Mouse (Mus musculus) ovary, postnatal 36 days (tissue): ENCODE measurements around the gene Nmnat1.
"Not testable (repeated sequence)": the region's sequence is repeated elsewhere in the genome, so short reads cannot be mapped to it uniquely, and the experiment has no call there.

Experiments
- DNase-seq: peaks from one replicate; pipeline ENCODE4 v3.0.0; 2022; ENCODE audit warnings: low spot score, mixed read lengths

The Nmnat1 gene

GRCm38 (mm10) chr4:149489415-149490240 is 4.6 kb upstream of the Nmnat1 start:
- no peak for DNase-seq

GRCm38 (mm10) chr4:149487729-149488128 is 2.7 kb upstream of the Nmnat1 start:
- no peak for DNase-seq

DNA sequence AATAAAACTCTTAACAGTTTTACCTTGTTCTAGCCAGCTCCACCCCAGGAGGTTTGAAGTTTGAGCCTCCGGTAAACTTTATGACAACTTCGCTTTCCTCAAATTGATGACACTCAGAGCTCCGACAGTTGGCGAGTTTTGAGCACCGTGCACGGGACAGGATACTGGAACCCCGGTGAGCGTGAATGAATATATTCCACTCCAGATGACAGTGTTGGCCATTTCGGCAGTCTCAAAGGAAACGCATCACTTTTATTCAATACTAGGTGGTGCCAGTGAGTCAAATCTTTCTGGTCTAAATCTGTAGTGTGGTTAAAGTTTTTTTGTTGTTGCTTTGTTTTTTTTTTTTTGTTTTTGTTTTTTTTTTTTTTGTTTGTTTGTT is 814 bp upstream of the Nmnat1 start:
- DNase-seq, result no peak

- DNase-seq, result no peak
These were observed 436 bp downstream of the Nmnat1 start for GRCm38 (mm10) chr4:149484566-149484965.

DNA sequence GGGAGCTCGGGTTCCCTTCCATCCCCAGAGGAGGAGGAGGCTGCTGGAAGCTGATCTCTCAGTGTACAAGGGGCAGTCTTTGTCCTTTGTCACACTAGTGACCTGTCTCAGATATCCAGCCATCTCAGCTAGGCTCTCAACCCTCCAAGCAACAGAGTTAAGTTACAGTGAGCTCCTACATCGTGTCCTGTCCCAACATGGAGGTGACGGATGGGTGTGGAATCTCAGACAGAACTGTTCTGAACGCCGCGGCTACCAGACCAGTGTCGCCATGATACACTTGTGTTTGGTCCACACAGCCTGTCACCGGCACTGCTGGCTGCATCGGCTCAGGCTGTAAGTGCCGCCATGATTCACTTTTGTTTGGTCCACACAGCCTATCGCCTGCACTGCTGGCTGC is 7.9 kb downstream of the Nmnat1 start, which contains the start of gene Tmem274:
Gene Tmem274 (plus strand): TSS at position 301 of the 400 bp plus-strand sequence.
- no peak for DNase-seq

- DNase-seq, result no peak
These were observed 9.9 kb downstream of the Nmnat1 start for GRCm38 (mm10) chr4:149475096-149475495.

- no peak for DNase-seq
These were observed 15.4 kb downstream of the Nmnat1 start for GRCm38 (mm10) chr4:149469557-149469956.

DNA sequence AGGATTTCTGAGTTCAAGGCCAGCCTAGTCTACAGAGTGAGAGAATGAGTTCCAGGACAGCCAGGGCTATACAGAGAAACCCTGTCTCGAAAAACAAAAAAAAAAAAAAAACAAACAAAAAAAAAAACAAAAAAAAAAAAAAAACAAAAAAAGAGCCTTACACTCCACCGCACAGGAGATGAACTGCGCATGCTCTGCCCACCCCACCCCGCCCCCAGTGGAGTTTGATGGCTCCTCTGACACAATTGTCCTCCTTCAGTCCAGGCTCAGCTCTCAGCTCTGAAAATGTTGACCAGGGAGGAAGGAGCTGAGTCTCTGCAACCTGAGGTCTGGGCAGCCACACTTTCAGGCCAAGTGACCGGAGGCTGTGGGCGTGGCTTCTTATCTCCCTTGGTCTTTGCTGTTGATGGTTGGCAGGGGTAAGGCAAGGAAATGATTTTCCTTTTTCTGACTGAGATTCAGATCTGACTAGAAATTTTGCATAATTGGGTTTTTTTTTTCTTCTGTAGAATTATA is 21.5 kb downstream of the Nmnat1 start:
- DNase-seq, result no peak

DNA sequence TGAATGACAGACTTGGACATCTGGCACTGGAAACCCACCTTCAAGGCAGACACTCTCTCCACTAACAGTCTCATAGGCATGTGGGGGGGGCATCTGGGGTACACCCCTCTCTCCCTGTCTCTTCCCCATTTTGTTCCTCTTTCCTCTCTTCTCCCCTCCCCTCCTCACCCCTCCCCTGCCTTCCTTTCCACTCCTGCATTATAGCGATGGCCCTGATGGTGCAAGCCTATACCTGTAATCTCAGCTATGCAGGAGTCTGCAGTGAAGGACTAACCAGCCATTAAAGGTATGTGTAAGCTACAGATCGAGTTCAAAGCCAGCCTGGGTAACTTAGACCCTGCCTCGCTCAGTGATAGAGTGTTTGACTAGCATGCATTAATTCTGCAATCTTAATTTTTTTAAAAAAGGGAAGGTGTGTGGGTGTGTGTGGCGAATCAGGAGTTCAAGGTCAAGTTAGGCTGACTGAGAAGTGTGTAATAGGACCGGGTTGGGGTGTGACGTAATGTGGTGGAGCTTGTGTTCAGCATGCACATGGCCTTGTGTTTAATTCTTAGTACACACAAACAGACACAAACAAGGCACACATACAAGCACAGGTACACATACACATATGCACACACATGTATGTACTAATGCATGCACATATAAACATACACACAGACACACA is 22.6 kb downstream of the Nmnat1 start:
- no peak for DNase-seq

- no peak for DNase-seq
These were observed 23.3 kb downstream of the Nmnat1 start for GRCm38 (mm10) chr4:149461579-149462304.

DNA sequence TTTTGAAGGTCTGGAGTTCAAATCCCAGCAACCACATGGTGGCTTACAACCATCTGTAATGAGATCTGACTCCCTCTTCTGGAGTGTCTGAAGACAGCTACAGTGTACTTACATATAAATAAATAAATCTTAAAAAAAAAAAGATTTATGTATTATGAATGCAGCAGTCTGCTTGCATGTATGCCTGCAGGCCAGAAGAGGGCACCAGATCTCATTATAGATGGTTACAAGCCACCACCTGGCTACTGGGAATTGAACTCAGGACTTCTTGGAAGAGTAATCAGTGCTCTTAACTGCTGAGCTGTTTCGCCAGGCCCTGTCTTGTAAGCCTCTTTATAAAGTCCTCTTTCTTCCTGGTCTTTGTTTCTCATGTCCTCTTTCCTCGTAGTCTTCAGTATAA is 24.5 kb downstream of the Nmnat1 start:
- not testable (repeated sequence) for DNase-seq

DNA sequence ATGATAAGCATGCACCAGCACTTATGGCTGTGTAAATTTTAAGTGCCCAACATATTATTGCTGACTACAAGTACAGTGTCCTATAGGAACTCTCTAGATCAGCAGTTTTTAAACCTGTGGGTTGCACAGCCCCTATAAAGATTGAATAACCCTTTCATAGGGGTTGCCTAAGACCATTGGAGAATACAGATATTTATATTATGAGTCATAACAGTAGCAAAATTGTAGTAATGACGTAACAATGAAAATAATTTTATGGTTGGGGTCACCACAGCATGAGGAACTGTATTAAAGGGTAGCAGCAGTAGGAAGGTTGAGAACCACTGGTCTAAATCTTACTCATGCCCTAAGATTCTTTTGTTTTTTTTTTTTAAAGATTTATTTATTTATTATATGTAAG is 25.6 kb downstream of the Nmnat1 start:
- no peak for DNase-seq

DNA sequence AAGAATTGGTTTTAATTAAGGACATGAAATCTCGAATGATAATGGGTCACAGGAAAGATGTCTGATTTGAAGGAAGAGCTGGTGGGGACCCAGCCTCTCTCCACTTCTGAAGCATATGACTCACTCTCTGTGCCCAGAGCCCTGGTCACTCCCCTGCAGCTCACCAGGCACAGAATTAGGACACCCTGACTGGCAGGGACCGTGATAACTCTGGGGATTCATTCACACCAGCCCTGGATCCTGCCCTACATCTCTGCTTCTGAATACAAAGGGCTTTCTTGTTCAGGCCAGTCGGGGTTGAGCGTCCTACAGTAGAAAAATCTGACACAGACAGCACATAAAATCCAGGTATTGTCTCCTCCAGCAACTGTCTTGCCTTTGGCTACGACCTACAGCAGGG is 26.5 kb downstream of the Nmnat1 start:
- no peak for DNase-seq

- peak; percentile 46 for DNase-seq
These were observed 27.1 kb downstream of the Nmnat1 start for GRCm38 (mm10) chr4:149457831-149458430.

DNA sequence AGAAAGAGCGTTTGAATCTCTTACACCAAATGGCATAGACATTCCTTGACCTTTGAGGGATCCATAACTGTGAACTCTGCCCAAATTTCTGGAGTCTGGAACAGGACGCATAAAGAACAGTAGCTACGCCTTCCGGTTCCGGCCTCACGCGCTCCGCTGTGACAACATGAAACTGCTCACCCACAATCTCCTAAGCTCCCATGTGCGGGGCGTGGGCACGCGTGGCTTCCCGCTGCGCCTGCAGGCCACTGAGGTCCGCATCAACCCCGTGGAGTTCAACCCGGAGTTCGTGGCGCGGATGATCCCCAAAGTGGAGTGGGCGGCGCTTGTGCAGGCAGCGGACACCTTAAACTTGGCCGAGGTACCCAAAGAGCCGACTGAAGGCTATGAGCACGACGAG is 27.8 kb downstream of the Nmnat1 start:
- DNase-seq, result not testable (repeated sequence)

DNA sequence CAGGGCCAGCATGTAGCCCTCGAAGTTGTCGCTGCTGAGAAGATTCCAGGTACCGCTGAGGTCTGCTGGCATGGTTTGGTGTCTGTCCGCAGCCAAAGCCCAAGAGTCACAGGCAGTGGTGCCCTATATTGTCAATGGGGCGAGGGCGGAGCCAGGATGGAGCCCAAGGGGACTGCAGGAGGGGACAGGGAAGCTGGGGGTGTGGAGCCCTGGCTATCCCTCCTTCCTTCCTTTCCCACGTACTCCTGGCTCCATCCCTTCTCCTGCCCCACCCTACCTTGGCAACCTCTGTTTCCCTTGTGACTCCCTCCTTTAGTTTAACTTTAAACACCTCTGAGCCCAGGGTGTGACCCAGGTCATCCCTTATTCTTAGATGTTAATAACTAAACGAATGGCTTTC is 30.1 kb downstream of the Nmnat1 start, which contains the start of gene Rbp7:
Gene Rbp7 (minus strand): TSS at position 100 of the 400 bp plus-strand sequence.
- DNase-seq, result peak; percentile 18

DNA sequence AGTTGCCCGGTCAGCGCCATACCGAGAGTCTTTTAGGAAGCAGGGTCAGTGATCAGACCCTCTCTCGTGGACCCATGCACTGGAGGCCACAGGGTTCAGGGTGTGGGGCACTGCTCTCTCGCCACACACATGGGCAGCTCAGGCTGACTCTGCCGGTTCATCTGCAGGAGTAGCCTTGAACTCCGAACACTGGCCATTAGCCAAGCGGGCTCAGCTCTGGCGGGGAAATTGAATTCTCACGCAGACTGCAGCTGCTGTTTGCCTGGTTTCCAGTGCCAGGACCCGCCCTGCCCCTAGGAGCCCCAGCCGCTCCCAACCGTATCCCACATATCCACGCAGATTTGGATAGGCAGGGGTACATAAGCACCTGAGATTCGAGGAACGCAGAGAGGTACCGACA is 30.7 kb downstream of the Nmnat1 start:
- peak; percentile 36 for DNase-seq

- DNase-seq, result no peak
These were observed 31.3 kb downstream of the Nmnat1 start for GRCm38 (mm10) chr4:149453656-149454055.

- DNase-seq, result no peak
These were observed 34.4 kb downstream of the Nmnat1 start for GRCm38 (mm10) chr4:149450636-149451035.

DNA sequence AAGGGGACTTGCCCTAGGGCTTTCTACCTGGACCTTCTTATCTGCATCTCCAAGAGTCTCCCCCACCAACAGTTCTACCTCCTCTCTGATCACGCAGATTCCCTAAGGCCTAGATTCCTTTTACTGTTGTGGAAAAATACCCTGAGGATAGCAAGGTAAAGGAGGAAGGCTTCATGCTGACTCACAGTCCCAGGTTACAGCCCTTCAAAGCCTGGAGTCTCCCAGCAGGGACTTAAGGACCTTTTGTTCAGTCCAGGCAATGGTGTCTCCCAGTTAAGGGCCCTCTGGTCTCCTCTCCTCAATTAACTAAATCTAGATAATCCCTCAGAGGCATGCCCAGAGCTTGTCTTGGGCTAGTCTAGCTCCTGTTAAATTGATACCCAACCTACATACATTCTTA is 38.7 kb downstream of the Nmnat1 start:
- DNase-seq, result no peak

GRCm38 (mm10) chr4:149445868-149446267 is 39.1 kb downstream of the Nmnat1 start:
- DNase-seq, result peak; percentile 46
